Mouse (Mus musculus): ENCODE measurements around the gene Sgta.
"Not testable (repeated sequence)": the region's sequence is repeated elsewhere in the genome, so short reads cannot be mapped to it uniquely, and the experiment has no call there.

The Sgta gene

GRCm38 (mm10) chr10:81057406-81058130, 2.4 kb downstream of the Sgta start:
- DNase-seq = no peak

GRCm38 (mm10) chr10:81055802-81056340, 4.1 kb downstream of the Sgta start:
- DNase-seq = not testable (repeated sequence)

- no peak for DNase-seq
Measured at GRCm38 (mm10) chr10:81055169-81055568, 4.8 kb downstream of the Sgta start.

DNA sequence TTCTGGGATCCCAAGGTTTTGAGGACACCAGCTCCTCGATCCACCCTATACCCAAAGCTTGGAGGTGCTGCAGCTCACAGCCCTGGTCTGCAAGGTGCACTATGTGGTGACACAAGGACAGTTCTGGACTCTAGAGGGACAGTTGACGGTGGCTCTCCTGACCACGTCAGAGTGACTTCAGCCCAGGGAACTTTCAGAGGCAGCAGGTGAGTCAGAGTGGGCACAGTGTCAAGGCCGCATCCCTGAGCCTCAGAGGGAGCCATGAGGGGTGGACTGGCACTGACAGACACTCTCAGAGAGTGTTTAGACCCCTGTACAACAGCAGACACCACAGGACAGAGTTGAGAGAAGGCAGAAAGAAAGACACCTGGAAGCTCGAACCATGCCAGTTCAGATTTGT, 7.4 kb downstream of the Sgta start:
- no peak for DNase-seq

DNA sequence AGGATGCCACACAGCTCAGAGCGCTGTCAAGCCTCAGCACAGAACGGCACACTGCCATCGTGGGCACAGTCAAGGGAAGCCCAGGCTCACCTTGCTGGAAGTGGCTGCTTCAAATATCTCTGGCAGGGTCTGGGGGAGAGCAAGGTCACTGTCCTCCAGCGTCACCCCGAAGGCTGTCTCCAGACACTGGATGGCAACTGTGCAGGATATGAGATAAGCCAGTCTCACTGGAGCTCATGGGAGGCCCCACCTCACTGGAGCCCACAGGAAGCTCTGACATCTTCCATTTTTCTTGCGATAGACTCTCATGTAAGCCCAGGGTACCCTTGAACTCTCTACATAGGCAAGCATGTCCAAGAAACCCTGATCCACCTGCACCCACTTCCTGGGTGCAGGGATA, 8.8 kb downstream of the Sgta start:
- DNase-seq = no peak

DNA sequence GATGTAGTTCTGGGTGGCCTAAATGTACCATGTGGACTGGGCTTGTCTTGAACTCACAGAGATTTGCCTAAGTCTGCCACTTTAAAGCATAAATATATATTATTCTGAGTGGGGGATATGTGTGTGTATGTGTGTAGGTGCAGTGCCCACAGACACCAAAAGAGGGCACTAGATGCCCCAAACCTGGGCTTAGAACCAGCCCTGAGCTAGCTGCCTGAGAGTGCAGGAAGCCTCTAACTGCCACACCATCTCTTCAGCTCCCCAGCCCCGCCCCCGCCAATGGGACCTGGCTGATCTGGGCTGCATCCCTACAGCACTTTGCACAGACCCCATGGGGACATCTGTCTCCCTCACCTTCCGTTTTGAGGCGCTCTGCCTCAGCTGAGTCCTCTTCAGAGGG, 9.3 kb downstream of the Sgta start:
- peak; percentile 47 to 51 for DNase-seq

DNA sequence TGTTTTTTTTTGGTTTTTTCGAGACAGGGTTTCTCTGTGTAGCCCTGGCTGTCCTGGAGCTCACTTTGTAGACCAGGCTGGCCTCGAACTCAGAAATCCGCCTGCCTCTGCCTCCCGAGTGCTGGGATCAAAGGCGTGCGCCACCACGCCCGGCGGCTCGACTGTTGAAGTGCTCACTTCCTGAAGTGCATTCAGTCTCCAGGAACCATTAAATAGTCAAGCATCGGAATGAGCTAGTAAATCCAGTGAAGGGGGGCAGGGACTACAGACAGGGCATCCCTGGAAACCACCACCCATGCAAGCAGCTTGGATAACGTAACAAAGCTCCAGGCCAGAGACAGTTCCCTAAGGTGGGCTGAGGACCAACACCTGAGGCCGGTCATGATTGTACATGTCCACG, 14.7 kb downstream of the Sgta start:
- DNase-seq = not testable (repeated sequence)

DNA sequence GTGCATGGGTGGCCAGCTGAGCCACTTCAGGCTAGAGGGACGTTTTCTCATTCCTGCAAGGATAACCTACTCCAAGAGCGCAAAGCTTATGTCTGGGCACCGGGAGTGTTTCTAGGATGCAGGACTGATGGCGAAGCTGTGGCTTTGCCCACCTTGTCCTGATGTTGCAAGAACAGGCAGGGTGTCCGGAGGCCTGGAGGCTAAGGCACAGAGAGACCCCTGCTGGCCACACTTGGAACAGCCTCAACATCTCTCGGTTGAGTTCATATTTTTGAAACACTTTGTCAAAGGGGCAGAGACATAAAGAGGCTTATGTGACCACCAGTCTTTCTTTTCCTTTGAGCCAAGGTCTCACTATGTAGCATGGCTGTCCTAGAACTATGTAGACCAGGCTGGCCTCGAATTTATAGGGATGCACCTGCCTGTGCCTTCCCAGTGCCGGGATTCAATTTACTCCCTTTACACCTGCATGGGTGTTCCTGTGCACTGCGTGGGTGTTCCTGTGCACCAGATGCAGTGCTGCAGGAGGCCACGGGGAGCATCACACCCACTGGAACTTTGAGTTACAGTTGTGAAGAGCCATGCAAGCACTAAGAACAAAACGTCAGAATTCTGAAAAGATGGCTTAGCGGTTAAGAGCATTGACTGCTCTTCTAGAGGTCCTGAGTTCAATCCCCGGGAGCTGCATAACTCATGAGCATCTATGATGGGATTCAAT, 18.4 kb downstream of the Sgta start:
- DNase-seq = peak; percentile 86 to 87

DNA sequence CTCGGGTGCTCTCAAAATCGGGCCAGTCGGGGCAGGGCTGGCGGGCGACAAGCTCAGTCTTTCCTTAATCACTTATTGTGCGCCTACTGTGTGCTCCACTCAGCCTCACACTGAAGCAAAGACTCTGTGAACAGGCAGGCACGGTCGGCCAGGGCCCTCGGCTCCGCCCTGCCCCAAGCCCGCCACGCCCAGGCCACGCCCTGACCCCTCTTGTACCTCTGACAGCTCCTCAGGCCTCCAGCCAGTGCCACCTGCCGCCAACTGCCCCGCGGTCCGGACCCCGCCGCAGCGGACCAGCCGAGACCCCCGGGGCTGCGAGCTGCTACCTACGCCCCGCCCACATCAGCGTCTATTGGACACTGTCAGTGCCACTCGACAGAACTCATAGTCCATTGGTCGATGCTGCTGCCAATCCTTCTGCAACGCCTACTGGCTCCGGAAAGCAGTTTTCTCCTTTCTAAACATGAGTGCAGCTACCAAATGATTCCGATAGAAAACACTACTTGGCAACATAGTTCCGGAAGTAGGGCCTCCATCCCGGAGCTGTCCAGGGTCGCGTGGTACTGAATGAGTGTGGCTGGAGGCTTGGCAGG, 22.9 kb downstream of the Sgta start, which contains the start of gene Slc39a3:
Slc39a3 (minus strand) TSS at position 439 of the 593 bp plus-strand sequence.
- peak; percentile 99 to 100 for DNase-seq

- peak; percentile 44 to 56 for DNase-seq
Measured at GRCm38 (mm10) chr10:81036251-81036650, 23.7 kb downstream of the Sgta start.

DNA sequence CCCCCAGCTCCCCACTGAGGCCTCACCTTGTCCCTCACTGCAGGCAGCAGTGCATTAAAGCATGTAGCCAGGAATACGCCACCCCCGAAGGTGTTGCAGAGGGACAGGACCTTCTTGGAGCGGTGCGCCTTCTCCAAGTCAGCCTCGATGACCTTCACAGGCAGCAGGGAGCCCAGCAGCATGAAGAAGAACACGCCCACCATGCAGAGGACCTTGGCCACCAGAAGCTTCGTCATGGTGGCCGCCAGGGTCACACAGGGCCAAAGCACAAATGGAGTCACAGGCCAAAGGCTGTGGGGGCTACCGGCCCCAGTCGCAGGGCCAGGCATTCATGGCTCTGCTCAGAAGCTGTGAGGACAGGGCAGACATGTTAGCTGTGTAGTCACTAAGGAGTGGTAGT, 26.4 kb downstream of the Sgta start:
- no peak for DNase-seq

DNA sequence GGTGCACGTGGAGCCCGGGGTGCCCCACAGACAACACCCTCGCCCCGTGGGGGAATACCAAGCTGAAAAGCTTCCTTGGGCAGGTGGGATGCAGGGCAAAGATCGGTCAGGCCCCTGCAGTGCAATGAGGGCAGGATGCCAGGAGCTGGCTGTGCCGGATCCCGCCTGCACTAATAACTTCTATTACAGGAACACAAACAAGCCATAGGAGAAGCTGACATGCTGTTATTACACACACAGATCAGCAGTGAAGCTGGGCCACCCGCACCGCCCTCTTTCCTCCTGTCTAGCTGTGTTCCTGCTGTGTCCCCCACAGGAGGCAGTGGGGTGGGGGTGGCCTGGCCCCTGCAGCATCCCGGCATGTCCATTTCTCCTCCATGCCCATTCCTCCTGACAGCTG, 30.9 kb downstream of the Sgta start:
- DNase-seq = no peak

GRCm38 (mm10) chr10:81028219-81028618, 31.8 kb downstream of the Sgta start:
- DNase-seq = no peak

GRCm38 (mm10) chr10:81027331-81027730, 32.6 kb downstream of the Sgta start:
- DNase-seq = no peak

DNA sequence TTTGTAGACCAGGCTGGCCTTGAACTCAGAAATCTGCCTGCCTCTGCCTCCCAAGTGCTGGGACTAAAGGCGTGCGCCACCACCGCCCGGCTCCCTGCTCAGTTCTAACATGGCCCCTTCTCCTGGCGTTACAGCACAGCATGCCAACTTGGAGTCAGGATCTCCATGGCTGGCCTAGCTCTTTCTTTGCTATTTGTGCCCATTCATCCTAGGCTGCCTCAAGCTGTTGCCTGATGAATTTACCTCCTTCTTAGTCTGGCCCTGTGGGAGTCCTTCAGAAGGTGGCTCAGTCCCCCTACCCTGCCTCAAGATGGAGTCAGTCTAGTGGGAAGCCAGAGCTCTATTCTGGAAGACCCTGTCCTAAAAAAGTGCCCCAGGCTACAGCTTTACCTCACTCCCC, 33.1 kb downstream of the Sgta start:
- DNase-seq = no peak

- DNase-seq = no peak
Measured at GRCm38 (mm10) chr10:81025639-81026275, 34.2 kb downstream of the Sgta start, which contains the start of gene Diras1. Diras1 (minus strand) TSS chr10:81025662.

DNA sequence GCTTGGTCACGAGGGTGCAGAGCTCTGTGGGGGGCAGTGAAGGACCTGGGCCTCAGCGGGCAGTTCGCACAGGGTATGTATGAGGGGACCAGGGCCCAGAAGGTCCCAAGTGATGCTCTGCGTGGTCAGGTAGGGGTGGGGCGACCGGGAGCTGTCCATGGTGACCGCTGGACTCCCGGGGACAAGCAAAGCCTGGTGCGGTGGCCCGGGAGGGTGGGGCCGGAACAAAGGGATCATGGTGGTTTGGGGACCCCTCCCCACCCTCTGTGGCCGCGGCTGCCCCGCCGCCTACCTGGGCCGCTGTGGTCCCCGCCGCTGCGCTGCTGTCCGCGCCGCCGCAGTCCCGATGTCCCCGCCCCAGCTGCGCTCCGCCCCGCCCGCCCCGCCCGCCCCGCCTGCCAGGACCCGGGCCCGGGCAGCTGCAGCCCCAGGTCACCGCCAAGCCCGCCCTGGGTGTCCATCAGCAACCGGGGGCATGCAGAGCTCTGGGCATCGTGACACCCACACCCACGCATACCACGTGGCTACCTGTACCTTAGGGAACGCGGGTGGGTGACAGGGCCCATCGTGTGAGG, 34.8 kb downstream of the Sgta start:
- peak; percentile 60 to 66 for DNase-seq

DNA sequence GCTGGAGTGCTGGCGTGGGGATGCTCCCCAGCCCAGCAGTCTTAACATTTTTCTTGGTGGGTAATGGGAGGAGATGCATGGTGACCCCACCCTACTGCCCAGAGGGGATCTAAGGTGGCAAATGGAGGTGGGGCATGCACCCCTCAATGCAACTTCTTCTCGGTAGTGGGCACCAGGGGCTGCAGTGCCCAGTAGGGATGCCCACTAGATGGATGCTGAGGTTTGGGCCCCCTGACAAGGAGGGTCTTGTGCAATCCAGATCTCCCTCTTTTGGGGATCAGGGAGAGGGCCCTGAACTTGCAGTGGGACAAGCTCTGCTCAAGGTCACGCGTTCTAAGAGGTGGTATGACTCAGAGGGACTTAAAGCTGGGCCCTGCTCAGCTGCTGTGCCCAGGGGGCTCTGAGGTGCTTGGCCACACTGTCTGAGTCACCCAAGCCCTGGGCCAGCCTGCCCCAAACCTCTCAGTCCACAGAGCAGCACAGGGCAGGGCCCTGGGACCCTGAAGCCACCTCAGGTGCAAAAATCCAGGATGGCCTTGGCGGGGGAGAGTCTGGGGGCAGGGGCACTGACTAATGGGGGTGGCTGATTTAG, 35.5 kb downstream of the Sgta start:
- DNase-seq = no peak

DNA sequence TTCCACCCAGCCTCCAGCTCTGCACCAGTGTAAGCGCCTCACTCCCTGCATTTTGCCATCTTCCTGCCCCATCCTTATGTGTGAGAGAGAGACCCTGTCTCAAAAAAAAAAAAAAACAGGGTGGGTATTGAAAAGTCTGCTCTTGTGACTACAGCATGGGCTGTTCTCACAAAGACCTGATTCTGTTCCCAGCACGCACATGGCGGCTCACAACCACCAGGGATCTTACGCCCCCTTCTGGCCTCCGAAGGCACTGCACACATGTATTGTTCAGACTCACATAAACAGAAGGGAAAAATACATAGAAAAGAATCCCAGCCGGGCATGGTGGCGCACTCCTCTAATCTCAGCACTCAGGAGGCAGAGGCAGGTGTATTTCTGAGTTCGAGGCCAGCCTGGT, 37.2 kb downstream of the Sgta start:
- DNase-seq = no peak

DNA sequence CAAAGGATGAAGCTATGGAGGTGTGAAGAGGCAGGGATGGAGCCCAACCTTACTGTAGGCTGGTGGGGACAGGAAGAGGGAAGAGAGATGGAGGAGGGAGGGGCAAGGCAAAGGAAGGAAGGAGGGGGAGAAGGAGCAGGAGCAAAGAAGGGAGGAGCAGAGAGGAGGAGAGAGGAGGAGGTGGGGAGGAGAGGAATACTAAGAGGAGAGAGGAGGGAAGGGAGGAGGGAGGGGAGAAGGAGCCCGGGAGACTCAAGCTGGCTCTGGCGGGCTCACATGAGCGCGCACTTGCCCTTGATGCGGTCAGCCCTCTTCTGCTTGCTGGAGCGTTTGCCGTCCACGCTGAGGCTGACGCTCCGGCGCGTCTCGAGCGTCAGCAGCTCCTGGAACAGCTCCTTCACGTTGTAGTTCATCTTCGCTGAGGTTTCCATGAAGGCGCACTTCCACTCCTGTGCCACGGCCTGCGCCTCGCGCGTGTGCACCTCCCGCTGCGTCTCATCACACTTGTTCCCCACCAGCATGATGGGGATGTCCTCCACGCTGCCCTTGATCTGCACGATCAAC, 38.4 kb downstream of the Sgta start:
- DNase-seq = peak in 1 of 2 experiments; percentile 23

DNA sequence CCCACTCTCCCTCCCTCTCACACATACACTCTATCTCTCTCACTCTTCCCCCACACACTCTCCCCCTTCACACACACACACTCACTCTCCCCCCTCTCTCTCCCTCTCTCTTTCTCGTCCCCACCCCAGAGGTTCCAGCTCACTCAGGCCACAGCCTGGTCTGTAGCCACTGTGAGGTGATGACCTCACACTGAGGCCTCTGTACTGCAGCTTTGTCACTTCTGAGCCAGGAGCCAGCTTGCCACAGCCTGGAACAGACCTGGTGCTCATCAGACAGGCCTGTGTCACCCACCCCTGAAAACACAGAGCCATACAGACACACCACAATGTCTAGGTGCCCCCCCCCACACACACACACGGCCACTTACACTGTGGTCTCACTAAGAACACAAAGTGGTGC, 39.8 kb downstream of the Sgta start:
- DNase-seq = no peak

GRCm38 (mm10) chr10:81019687-81020086, 40.3 kb downstream of the Sgta start:
- DNase-seq = no peak

Measured in kidney, postnatal 4 days (tissue).